In genomic region chr7:135602881-135603523, GRCm38 (mm10) we compare ENCODE assay signal across 9 mouse cellular contexts.
DNase-seq lines count a peak whose midpoint lies in the region; TF ChIP-seq lines count a peak whose summit lies in the region.
"Had no signal": no experiment of that assay in that cellular context is flagged by ENCODE, and none has a peak within 500 bp of the region (broad histone marks: within the 10 kb centered on the region; RNA-seq: fewer than 3 reads in every experiment).

No protein-coding gene starts in this region.

- no peak overlapping the region for H3K4me3 ChIP-seq in lung, adult 2 months (replicated peaks; ENCODE audit: extremely low read depth, low read depth, low read length)
- H3K4me3 ChIP-seq in small intestine, adult 2 months (ENCODE audit: low read depth, low read length): no peak overlapping the region

- TF ChIP-seq POLR2A in lung, adult 2 months (IDR thresholded peaks at IDR 0.05; ENCODE audit: borderline replicate concordance, extremely low read depth, low read depth, low read length): no peak
- no peak for TF ChIP-seq POLR2A in small intestine, adult 2 months (IDR thresholded peaks at IDR 0.05; ENCODE audit: low read depth, low read length)

- H3K27me3 ChIP-seq in small intestine, adult 2 months (ENCODE audit: control insufficient read depth, insufficient read depth, low read length): no peaks in the 10 kb centered on the region

- H3K36me3 ChIP-seq in small intestine, adult 2 months (ENCODE audit: control insufficient read depth, insufficient read depth, low read length): no peaks in the 10 kb centered on the region

- peak; percentile 29 to 50 for DNase-seq in lung, adult 18-20 months
- no peak for DNase-seq in lung, adult 2 months
- DNase-seq in gastrocnemius, postnatal 25 days: peak; percentile 86
- peak; percentile 25 for DNase-seq in kidney, postnatal 10 days
- DNase-seq in thymus, postnatal 36 days: no peak
- no peak for DNase-seq in cerebellum, adult 9-11 months
- DNase-seq: cerebellum, adult 9-10 months; right cerebral cortex, postnatal 14 days had no signal

- no peak for TF ChIP-seq CTCF in lung, adult 2 months (IDR thresholded peaks at IDR 0.05; ENCODE audit: insufficient read depth, low read length)
- TF ChIP-seq CTCF in small intestine, adult 2 months (IDR thresholded peaks at IDR 0.05; ENCODE audit: extremely low read depth, insufficient read length, insufficient replicate concordance, low read depth, low read length): no peak

- peaks cover 19% of the 10 kb centered on the region for H3K4me1 ChIP-seq in lung, adult 2 months (ENCODE audit: control insufficient read depth, insufficient read depth, low read length)
- peaks cover 9% of the 10 kb centered on the region for H3K4me1 ChIP-seq in small intestine, adult 2 months (ENCODE audit: control insufficient read depth, insufficient read depth, insufficient read length, low read length)

- 52% methylated on average over 5 of the region's 5 CpGs for WGBS in lung, adult 2 months
- WGBS in small intestine, adult 2 months: 38% methylated on average over 5 of the region's 5 CpGs

- H3K27ac ChIP-seq in small intestine, adult 2 months (ENCODE audit: insufficient read depth, low read depth, low read length): 0 out of 2 replicates have a peak overlapping the region, but pooled peaks have one; percentile 22

Comparison
In these comparisons a context has a peak if more than half of its experiments do, and no peak if none do; other contexts are left out.
1. DNase-seq: peak in lung, adult 18-20 months (2 of 2), gastrocnemius, postnatal 25 days (single experiment) and kidney, postnatal 10 days (single experiment); none in lung, adult 2 months (single experiment), thymus, postnatal 36 days (0 of 2) and cerebellum, adult 9-11 months (single experiment).